Mouse (Mus musculus) urinary bladder, postnatal 14 days (tissue): ENCODE data around the gene Mob3c.
A peak's percentile ranks its signal among the peaks of the same experiment; 100 is the strongest.

ENCODE experiments used
- DNase-seq: peaks from one replicate; pipeline ENCODE4 v3.0.0; 2021; ENCODE audit warnings: low spot score

The Mob3c gene

DNA sequence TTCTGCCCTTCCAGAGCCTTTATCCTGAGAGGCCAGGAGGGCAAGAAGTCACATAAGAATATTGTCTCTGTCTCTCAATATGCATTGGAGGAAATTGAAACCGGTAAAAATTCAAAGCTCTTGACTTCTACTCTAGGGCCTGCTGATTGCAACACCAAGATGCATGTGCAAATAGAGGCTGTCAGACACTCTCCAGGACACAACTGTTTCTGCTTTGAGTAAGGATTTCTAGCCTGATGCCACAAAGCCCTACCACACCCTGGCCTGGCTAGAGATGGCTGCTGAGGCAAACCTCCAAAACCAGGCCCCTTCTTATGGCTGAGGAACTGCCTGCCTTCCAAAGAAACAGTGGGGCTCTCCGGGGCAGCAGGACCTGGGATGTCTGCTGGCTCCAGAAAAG lies 7.7 kb downstream of the Mob3c start:
- DNase-seq: no peak

DNA sequence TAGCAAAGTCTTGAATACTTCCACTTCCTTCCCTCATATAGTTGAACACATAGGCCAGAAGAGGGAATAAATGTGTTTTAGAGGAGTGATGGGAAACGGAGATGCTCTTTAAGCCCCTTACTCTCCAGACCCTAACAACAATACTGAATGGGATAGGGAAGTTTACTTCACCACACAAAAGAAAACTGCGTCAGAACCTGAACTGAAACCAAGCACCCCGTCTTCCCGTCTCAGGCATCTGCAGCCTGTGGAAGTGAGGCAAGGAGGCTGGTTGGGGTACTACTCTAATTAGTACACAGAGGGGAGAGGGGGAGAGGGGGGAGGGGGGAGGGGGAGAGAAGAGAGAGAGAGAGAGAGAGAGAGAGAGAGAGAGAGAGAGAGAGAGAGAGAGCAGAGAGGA lies 10.3 kb downstream of the Mob3c start:
- DNase-seq: no peak

DNA sequence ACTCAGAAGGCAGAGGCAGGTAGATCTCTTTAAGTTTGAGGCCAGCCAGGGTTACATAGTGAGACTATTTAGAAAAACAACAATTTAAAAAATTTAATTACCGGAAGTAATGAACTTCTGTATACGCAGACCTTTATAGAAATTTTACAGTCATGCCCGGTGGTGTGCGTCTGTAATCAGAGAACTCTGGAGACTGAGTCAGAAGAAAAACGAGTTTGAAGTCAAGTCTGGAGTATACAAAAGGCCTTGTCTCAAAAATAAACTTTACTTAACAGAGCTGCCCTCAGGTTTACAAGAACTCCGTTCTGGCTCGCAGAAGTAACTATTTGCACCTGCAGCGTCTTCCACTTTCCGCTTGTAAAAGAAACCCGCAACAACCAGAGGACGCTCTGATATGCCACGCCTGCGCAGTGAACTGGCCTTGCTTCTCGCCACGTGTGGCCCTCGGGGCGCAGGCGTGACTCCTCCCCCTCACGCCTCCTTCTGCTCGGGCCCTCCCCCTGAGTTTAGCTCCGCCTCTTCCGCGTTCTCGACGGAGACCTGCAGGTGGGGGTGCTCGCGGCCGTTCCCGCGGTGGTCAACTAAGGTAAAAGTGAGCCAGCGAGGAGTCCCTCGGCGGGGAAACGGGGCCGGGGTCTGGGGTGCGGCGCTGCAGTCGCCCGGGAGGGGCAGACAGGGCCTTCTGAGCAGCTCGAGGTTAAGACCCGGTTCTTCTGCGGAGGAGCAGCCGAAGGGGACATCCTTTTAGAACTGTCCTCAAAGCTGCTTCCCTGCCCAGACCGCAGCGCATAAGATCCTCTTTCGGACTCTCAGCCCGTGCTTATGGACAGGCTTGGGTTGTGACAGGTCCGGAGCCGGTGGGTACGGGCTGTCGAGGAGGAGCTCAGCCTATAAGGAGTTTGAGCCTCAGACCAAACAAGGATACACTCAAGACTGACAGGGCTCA lies 11.1 kb downstream of the Mob3c start, which contains the start of gene Mknk1:
Gene Mknk1 (plus strand): TSS at position 503 of the 946 bp plus-strand sequence.
- DNase-seq: peak; percentile 93

DNA sequence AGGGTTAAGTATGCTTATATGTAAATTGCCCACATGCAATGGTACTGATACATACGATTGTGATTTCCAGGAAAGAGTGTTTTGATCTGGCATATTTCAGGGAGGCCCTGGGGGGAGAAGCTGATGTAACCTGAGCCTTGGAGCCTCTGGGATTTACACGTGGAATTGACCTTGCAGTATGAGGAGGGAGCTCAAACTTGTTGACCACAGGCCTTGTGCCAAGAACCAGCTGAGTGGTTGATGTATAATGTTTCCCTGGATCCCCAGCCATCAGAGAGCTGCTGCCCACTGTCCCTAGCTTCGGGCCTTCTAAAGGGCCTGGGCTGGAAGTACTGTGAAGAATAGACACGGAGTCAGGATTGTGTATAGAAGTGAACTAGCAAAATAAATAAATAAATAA lies 12.1 kb downstream of the Mob3c start:
- no peak for DNase-seq

DNA sequence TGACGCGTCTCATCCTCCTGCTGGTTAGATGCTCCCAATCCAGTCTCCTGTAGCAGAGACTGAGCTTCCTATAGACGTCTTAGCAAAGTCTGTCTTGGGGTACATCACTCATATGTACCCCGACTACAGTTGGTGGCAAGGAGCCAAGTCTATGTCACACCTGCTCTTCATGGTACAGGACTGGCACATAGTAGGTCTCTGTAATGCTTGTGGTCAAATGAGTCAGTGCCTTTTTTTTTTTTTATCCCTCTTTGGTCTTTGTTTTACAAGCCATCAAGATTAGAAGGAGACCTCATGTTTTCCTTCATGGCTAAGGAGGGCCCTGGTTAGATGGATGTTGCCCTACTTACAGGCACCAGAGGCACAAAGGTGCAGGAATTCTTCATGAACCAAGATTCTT lies 12.9 kb downstream of the Mob3c start:
- DNase-seq: no peak

DNA sequence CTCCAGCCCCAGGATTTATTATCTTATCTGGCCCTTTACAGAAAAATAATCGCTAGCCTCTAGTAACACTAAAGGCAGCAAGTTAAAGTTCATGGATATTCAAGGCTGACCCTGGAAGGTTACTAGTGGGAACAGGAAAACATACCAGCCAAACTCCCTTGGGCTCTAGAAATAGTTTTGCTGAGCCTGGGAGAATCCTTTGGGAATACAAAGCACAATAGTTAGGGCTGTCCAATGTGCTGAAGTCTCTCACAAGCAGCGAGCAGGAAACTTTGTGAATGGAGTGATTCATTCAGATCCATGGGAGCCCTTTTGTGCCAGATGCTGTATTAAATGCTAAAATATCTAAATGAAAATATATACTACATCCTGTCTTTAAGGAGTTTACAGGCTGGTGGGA lies 18.8 kb downstream of the Mob3c start:
- DNase-seq: no peak

DNA sequence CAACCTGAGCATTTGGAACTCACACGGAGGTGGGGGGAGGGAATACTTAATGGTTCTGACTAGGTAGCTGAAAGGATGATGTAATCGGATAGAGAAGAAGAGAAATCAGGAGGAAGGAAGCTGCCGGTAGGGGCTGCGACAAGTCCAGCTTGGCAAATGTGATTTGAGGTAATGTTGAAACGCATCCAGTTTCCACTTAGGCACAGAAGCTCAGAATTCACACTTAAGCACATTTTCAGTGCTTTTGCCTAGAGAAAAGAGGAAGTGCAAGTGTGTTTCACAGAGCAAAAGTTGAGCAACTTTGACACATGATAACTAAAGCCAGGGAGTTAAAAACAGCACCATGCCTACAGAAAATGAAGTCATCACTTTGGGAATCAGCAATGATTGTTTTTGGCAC lies 19.5 kb downstream of the Mob3c start:
- DNase-seq: no peak

DNA sequence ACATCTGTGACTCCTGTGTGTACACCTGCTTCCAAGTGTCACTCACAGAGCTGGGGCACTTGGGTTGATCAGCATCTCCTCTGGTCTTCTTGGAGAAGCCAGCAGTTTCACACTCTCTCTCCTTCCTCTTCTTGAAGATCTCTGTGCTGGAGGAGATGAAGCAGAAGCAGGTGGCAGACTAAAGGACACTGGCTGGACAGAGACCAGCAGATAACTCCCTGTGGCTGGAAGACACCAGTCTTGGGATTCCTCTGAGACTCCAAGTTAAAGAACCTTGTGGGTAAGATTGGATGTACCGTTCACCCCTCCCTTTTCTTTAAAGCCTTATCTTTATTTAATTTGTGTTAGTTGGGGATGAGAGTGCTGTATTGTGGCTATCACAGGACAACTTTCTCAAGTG lies 20.2 kb downstream of the Mob3c start:
- no peak for DNase-seq

DNA sequence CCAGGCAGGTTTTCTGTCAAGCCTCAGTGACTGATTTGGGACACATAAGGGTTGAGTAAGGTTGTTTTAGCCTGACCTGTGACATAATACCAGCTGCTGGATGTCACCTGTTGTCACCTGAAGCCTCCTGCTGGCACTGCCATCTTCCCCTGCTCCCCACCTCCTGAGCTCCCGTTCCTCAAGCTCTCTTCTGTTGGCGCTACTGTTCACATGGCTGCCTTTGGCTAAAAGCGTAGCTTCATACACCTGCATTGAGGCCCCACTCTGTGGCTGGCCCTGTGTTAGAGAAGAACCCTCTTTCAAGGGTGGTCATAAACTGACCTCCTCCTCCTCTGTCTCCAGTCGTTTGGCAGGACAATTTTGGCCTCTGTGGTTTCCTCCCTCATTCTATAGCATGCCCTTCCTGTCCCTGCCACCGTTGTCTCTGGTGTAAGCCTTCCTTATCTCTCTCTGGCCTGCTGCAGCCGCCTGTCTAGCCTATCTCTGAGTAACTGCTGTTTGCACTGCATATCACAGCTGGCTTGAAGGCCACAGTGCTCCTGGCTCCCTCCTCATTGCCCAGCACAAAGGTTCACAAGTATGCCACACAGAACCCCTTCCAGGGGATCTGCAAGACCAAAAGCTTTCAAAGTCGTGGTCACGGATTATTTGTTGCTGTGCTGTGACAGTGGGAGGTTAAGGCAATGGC lies 21.2 kb downstream of the Mob3c start:
- DNase-seq: no peak

DNA sequence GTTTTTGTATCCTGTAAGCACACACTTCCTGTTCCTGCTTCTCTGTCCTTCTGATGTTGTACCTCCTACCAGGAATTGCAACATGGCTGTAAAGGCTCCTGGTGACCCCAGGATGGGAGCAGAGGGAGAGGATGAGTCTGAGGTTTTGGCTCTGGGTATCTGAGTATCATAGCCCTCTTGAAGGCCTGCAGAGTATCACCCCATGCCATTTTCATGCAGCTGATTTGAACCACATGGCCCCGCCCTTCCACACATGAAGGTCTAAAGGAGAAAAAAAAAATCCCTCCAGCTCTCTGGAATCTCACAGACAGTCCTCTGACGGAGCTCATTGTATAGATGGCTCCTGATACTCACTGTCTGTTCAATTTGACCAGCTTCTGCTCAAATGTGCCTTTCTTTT lies 22.2 kb downstream of the Mob3c start:
- DNase-seq: no peak

DNA sequence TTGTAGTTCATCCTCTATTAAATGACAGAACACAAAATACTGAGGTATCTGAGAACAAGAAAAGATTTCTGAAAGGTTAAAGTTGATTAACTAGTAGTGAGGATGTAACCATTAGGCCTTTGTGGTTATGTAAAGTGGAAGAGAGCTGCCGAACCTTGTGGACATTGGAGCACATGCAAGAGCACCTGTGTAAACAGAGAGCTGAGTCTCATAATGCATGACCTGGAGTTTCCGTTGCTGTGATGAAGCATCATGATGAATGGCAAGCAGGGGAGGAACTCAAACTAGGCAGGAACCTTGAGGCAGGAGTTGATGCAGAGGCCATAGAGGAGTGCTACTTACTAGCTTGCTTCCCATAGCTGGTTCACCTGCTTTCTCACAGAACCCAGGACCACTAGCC lies 22.7 kb downstream of the Mob3c start:
- no peak for DNase-seq

DNA sequence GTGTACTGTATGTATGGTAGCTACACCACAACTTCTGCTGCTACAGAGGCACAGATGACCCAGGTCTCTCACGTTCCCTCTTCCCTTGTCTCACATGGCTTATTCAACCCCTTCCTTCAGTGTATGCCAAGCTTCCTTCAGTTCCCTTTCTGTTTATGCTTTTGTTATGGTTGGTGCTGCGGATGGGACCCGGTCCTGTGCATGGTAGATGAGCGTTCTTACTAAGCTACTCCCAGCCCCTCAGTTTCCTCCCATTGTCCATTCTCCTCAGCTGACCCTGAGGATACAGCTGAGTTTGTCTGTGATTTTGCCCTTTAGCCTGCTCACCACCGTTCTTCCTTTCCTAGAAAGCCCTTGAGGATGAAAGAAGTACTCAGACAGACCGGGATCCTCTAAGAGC lies 23.7 kb downstream of the Mob3c start:
- no peak for DNase-seq

DNA sequence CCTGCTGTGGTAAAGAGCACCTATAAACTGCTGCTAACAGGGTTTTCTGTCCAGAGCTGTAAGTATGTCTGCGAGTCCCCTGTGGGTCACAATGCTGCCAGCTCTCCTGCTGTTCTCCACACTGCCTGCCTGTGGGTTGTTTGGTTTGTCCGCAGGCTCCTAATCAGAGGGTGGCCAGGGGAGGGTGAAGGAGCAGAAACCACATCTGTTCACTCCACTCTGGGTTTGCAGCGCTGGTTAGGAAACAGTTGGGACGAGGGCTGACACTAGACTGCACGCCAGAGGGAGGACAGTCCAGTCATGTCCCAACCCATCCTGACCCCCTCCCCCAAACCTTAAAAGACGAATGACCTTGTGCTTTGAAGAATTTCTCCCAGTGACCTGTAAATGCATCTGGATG lies 27.2 kb downstream of the Mob3c start:
- DNase-seq: no peak

DNA sequence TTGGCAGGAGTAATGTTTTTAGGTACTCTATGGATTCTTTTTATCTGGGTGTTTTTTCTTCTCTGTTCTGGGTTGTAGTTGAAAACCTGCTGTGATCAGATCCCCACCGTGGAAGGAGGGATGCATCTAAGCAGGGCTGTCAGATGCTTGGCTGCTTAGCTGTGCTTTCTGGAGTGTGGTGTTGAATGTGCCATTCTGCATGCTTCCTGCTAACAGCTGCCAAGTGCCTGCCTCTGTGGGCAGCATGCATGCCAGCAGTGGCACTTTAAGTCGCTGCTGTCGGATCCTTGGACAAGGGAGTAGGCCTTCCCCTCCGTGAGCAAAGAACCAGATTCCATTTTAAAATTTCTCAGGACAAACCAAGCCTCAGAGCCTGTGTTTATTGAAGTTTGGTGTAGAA lies 27.7 kb downstream of the Mob3c start:
- DNase-seq: no peak

DNA sequence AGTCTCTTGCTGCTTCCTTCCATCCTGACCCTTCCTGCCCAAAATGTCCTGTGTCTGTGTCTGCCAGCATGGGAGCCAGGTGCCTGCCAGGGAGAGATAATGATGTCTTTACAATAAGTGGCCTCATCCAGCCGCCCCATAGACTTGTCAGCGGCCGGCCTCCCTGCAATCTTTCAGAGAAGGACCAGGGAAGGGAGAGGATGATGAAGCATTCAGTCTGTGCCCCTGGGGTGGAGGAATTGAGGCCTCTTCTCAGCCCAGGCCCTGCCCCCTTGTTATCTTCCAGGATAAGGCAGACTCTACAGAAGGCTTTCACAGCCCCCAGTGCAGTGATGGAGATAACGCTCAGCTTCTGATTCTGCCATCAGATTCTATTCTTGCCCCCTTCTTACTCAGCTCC lies 28.4 kb downstream of the Mob3c start:
- DNase-seq: no peak

DNA sequence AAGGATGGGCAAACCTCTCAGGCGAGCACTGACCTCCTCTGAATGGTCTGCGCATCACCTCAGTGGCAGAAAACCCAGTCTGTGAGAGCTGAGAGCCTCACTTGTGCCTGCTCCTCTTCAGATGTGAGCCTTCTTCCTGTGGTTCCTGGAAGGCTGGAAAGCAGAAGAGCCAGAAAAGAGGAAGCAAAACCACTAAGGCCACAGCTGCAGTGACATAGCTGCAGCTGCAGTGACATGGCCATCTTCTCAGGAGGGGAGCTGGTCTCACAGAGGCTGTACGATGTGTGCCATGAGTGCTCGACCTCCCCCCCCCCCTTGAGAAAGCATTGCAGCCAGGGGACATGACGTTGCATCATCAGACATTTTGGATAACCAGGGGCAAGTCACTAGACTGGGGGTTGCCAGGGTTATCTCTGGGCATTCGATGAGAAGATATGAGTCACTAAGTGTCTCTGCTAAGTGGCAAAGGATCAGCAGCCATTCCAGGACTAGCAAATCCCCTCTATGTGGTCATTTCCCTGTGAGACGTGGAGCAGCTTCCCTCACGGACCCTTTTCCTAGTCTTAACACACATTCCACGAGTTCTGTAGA lies 29.5 kb downstream of the Mob3c start:
- no peak for DNase-seq

DNA sequence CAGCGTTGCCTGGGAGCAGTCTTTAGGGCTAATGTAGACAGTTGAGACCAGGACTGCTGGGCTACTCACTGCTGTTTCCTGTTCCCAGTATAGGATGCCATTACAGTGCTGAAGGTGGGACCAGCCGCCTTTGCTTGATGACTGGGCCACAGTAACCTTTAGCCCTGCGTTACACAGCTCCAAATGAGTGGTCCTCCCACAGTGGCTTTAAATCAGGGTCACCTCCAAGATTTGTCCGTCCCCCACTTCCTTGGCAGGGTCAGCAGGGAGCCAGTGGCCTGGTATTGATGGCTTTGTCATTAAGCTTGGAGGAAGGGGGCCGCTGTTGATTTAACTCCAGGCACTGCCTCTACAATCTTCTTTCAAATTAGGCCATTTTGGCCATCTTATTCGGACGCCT lies 35.5 kb downstream of the Mob3c start:
- no peak for DNase-seq

DNA sequence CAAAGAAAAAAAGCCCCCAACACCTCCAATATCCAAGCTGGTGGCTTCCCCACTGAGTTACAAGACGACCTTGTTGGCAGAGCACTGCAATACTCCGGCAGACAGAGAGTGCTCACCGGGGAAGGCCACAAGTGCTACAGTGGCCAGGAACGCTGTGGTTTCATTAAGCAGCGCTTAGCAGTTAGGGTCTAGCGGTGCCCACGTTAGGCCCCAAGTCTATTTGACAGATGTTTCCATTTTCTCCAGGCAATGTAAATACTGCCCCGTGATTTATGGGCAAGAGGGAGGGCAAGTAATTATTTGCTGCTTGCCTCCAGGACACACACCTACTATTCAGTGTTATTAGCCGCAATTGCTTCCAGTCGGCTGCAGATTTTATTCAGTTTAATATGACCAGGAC lies 36.0 kb downstream of the Mob3c start:
- DNase-seq: no peak

DNA sequence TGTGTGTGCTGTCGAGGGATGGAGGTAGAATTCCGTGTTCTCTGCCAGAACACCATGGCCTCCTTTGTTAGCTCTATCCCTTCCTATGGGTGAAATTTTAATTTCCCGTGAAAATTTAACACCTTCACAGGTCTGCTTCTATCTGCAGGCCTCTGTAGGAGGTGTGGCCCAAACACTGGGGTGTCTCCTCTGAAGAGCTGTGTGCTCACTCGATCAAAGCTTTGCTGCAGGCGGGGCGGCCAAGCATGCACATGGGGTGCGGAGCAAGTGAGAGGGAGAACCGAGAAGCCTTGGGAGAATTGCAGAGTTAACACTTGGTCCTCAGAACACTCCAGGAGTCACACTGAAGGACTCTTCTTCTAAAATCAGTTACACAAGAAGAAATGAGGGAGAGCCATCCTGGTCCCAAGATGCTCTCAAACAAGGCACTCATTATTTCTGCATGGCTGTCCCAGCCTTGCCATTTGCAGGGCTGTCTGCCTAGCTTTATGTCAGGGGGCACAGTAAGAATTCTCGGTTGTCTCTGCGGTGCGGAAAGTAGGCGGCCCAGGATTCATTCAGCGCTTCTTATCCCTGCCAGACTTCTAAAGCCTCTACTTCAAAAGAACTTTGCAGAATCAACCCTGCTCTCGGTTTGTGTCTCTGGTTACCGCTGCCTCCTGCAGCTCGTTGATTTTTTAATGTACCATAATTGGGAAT lies 41.8 kb downstream of the Mob3c start:
- DNase-seq: no peak

DNA sequence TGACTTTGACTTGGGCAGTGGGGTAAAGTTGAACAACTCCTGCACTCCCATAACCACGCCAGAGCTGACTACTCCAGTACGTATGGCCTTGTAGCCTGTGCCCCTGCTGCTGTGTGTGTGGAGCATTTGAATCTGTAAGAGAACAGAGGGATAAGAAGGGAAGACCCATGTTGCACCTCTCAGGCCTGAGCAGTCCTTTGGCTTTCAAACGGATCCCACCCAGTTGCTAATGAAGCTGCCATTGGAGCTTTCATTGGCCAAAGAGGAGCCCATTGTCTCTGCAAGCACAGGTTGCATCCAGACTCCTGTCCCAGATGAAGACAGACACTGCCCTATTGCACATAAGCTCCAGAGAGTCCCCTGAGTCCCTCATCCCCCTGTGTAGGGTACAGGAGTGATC lies 45.3 kb downstream of the Mob3c start:
- no peak for DNase-seq

DNA sequence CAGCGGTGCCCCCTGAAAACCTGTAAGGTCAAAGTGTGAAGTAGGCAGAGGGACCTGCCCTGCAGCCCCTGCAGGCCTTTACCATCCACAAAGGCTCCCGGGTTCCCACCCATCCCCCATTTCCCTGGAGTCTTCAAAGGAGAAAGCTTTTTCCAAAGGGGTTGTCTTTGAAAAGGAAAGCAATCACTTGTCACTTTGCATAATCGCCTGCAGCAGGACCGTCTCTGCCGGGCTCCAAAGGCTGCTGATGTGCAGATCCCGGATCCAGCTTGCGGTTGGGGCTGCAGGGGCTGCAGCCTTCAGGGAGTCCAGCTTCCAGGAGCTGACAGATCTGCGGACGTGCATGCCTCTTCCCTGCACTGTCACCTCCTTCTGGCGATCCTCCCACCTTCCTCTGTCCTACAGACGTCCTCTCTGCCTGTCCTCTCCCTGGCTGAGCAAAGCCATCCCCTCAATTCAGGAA lies 50.4 kb downstream of the Mob3c start:
- no peak for DNase-seq

DNA sequence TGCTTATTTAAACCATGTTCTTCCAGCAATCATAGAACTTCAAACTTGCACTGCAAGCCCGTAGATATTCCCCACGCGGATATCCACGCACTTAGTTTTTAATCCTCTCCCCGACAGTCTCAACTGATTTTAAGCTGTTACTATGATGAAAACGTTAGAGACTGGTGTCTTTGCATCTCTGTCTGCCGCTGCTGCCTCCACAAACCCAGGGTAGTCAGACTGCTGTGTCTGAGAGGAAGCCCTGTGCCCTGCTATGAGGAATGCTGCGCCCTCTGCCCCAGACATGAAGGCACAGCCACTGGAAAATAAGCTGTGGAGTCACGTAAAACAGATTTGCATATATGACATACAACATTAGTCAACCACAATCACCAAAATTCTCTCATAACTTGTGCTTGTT lies 50.9 kb downstream of the Mob3c start:
- DNase-seq: no peak
